Mouse (Mus musculus): ENCODE measurements at regions not wholly inside any gene's neighbourhood (a gene's known extent, or its start where the extent isn't known, plus 50 kb on each side); places are given as distances from the start of the nearest gene placed in this dataset.

DNA sequence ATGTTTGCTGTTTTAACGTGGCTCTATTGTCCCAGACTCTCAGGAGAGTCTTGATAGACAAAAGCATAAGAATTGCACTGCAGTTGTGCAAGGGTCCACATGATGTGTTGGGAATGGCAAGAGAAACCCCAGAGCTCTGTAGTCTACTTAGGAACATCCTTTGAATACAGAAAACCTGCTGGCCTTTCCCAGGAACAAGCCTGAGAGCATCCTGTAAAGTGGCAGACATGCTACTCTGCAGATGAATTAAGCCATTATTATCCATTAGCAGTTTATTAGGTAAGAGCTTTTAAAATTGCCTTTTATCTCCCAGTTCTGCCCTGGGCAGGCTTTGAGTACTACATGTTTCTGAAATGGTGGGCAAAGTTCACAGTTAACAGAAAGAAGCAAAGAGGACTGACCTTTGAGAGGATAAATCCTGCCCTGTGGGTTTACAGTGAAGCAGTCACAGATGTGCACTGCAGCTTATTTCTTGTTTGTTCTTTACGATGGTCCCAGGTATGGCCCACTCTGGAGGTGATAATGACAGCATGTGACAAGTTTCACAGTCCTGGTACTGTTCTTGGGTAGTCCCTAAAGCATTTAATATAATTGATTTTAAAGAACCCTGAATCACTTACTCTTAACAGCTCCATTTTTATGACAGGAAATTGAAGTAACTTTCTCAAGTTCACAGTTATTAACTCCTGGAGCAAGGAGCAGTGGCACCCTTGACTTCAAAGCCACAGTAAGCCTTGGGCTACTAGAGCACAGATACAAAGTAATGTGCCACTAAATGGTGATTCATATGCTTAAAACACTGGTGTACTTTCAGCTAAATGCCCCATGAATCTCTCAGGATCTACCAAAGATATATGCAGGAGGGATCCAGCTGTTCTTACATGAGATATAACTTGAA is 386.6 kb upstream of the Slc5a7 start:
- Histone ChIP-seq H3K4me2 (ENCODE audit: low read length) (no peak overlapping the region), H3K36me3 (ENCODE audit: control insufficient read depth, insufficient read depth, low read length) (no peaks in the 10 kb centered on the region), H3K4me3 (replicated peaks; ENCODE audit: low read depth, low read length) (no peak overlapping the region), H3K27me3 (ENCODE audit: control insufficient read depth, insufficient read depth, low read length) (no peaks in the 10 kb centered on the region), H3K27ac (replicated peaks; ENCODE audit: low read depth, low read length) (no peak overlapping the region), H3K9ac (replicated peaks; ENCODE audit: low read length) (no peak overlapping the region), H3K9me3 (ENCODE audit: control insufficient read depth, low read length) (no peaks in the 10 kb centered on the region), H3K4me1 (ENCODE audit: control insufficient read depth, insufficient read depth, low read length) (no peaks in the 10 kb centered on the region)
- DNase-seq, result no peak
- no peak for ATAC-seq (ENCODE audit: low FRiP score, low TSS enrichment)
- WGBS, result 70% methylated on average over 2 of the region's 2 CpGs

DNA sequence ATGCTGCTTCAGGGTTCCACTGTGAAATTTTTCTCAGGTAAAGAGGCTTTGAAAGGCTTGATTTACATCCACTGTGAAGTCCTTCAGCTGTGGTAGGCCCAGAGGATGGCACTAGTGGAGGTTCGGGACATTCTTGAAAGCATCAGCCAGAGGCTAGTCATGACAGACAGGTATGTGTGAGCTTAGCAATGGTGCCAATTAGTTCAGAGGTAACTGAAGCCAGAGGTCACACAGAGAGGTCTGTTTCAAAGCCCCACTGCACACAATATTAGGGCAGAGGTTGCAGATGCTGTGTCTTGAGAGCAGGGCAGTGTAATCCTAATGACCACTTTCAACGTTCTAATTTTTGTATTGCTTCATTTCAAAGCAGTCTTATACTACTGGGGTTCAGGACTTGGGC is 379.3 kb upstream of the Slc5a7 start:
- 65% methylated on average over 2 of the region's 2 CpGs for WGBS

DNA sequence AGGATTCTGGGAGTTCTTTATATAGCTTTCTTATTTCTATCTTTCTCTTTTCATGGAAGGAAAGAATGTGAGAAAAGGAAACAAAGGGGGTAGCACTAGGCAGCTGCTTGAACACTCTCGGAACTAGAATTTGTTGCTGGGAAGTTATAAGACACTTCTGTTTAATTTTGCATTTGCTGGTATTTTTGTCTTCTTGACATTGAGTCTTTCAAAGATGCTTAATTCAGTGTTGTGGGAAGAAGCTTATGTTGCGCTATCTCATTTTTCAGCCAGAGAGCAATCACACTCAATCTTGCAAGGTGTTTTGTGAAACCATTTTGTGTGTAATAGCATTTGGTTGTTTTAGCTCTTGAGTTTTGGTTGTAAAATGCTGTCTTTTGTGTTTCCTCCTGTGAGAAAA is 370.7 kb upstream of the Slc5a7 start:
- H3K9ac ChIP-seq (replicated peaks; ENCODE audit: low read length), result no peak overlapping the region
- no peaks in the 10 kb centered on the region for H3K36me3 ChIP-seq (ENCODE audit: control insufficient read depth, insufficient read depth, low read length)
- ATAC-seq (ENCODE audit: low FRiP score, low TSS enrichment) (no peak), DNase-seq (no peak)
- H3K4me1 ChIP-seq (ENCODE audit: control insufficient read depth, insufficient read depth, low read length), result no peaks in the 10 kb centered on the region
- H3K9me3 ChIP-seq (ENCODE audit: control insufficient read depth, low read length), result no peaks in the 10 kb centered on the region
- no peak overlapping the region for H3K27ac ChIP-seq (replicated peaks; ENCODE audit: low read depth, low read length)
- no peak overlapping the region for H3K4me3 ChIP-seq (replicated peaks; ENCODE audit: low read depth, low read length)
- H3K27me3 ChIP-seq (ENCODE audit: control insufficient read depth, insufficient read depth, low read length), result no peaks in the 10 kb centered on the region
- WGBS, result 79% methylated on average over 2 of the region's 2 CpGs
- H3K4me2 ChIP-seq (ENCODE audit: low read length), result no peak overlapping the region

More for the DNA sequence above, 379.3 kb upstream of the Slc5a7 start:
- Histone ChIP-seq H3K4me3 (replicated peaks; ENCODE audit: low read depth, low read length) (no peak overlapping the region), H3K36me3 (ENCODE audit: control insufficient read depth, insufficient read depth, low read length) (no peaks in the 10 kb centered on the region), H3K4me1 (ENCODE audit: control insufficient read depth, insufficient read depth, low read length) (no peaks in the 10 kb centered on the region), H3K27ac (replicated peaks; ENCODE audit: low read depth, low read length) (no peak overlapping the region), H3K4me2 (ENCODE audit: low read length) (no peak overlapping the region), H3K9ac (replicated peaks; ENCODE audit: low read length) (no peak overlapping the region), H3K9me3 (ENCODE audit: control insufficient read depth, low read length) (no peaks in the 10 kb centered on the region), H3K27me3 (ENCODE audit: control insufficient read depth, insufficient read depth, low read length) (no peaks in the 10 kb centered on the region)
- 0 out of 2 replicates have a peak, but pooled peaks have one; percentile 27 for ATAC-seq (ENCODE audit: low FRiP score, low TSS enrichment)
- DNase-seq, result no peak

DNA sequence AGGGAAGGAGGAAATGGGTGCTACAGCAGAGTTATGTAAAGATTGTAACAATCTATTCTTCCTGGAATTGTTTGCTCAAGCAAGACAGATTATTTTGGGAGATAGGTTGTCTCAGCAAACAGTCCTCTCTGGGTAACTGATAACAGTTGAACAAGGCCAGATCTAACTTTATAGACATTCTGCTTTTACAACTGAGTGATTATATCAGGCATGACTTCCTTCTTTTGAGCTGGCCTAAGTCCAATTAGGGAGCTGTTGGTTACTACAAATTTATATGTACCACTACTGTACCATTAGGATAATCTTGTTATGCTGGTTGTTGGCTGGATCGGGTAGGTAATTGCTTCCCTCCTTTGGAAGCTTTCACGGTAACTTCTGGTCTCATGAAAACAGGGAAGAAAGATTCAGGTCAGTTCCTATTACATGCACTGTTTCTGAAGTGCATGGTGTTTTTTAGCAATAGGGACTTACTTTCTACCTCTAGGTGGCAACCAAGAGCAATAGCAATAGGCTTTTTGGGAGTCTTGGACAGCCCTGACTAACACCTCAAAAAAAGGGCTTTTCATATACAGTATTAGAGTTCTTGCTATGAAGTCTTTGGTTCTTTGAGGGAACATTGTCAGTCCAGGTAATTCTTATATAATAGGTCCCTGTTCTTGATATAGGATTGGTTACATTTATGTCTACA is 363.9 kb upstream of the Slc5a7 start:
- H3K27me3 ChIP-seq (ENCODE audit: control insufficient read depth, insufficient read depth, low read length), result no peaks in the 10 kb centered on the region
- H3K36me3 ChIP-seq (ENCODE audit: control insufficient read depth, insufficient read depth, low read length), result no peaks in the 10 kb centered on the region
- DNase-seq (peak; percentile 73), ATAC-seq (ENCODE audit: low FRiP score, low TSS enrichment) (0 out of 2 replicates have a peak, but pooled peaks have one; percentile 50)
- H3K4me3 ChIP-seq (replicated peaks; ENCODE audit: low read depth, low read length), result no peak overlapping the region
- WGBS, result 27% methylated on average over 2 of the region's 2 CpGs
- no peaks in the 10 kb centered on the region for H3K9me3 ChIP-seq (ENCODE audit: control insufficient read depth, low read length)
- H3K4me1 ChIP-seq (ENCODE audit: control insufficient read depth, insufficient read depth, low read length), result no peaks in the 10 kb centered on the region
- no peak overlapping the region for H3K9ac ChIP-seq (replicated peaks; ENCODE audit: low read length)
- no peak overlapping the region for H3K27ac ChIP-seq (replicated peaks; ENCODE audit: low read depth, low read length)
- no peak overlapping the region for H3K4me2 ChIP-seq (ENCODE audit: low read length)

DNA sequence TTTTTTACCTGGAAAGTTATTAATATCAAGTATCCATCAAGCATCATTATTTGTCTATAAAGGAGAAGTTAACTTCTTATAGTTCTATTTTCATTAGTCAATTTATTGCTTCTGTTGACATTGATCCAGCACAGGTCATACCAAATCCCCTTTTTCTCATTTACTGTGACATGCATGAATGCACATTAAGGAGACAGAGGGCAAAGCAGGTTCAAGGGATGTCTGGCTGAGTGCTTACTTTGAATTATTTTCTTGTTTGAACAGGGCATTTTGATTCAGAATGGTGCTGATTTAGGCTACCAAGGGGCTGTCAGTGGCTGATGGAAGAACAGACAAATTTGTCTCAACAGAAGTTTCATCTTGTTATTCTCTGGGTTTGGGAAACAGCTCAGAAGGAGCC is 357.7 kb upstream of the Slc5a7 start:
- H3K36me3 ChIP-seq (ENCODE audit: control insufficient read depth, insufficient read depth, low read length), result no peaks in the 10 kb centered on the region
- H3K4me3 ChIP-seq (replicated peaks; ENCODE audit: low read depth, low read length), result no peak overlapping the region
- H3K27ac ChIP-seq (replicated peaks; ENCODE audit: low read depth, low read length), result no peak overlapping the region
- H3K4me2 ChIP-seq (ENCODE audit: low read length), result no peak overlapping the region
- DNase-seq, result no peak
- H3K9ac ChIP-seq (replicated peaks; ENCODE audit: low read length), result no peak overlapping the region
- ATAC-seq (ENCODE audit: low FRiP score, low TSS enrichment), result no peak
- H3K27me3 ChIP-seq (ENCODE audit: control insufficient read depth, insufficient read depth, low read length), result no peaks in the 10 kb centered on the region
- no peaks in the 10 kb centered on the region for H3K9me3 ChIP-seq (ENCODE audit: control insufficient read depth, low read length)
- H3K4me1 ChIP-seq (ENCODE audit: control insufficient read depth, insufficient read depth, low read length), result no peaks in the 10 kb centered on the region

Data from midbrain, embryonic 14.5 days (tissue).